Comparison of ENCODE assay signal across 9 mouse cellular contexts in the genomic region with DNA sequence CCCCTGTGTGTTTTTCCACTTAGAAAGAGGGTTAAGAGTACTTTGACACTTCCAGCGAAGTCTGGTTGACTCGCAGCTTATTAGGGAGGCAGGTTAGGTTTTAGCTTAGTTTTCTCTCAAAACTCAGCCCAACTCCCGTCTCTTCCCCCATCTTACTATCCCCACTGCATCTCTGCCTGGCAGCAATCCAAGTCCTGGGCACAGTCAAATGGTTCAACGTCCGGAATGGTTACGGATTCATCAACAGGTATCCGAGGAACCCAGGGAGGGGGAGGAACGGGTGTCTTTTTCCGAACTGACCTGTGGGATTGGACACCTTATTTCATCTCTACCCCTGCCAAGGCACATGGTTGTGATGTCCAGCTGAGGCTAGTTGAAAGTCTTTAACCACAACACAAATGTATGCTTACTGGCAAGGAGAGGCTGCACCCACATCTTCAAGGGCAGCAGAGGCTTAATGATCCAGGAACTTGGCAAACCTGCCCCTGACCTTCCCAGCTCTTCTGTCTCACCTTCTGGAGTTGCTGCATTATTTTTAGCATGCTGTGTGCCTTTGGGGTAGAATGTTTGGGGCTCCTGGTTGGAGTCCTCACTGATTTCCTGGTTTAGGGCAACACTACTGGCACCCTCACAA. TPM values are rescaled to one million over a fixed set of nuclear protein-coding genes. Genes with fewer than 3 reads are reported as not detected.
A peak's percentile ranks its signal among the peaks of the same experiment; 100 is the strongest.
DNase-seq lines count a peak whose midpoint lies in the region; ATAC-seq and TF ChIP-seq lines count a peak whose summit lies in the region.
"Had no signal": no experiment of that assay in that cellular context is flagged by ENCODE, and none has a peak within 500 bp of the region (broad histone marks: within the 10 kb centered on the region; RNA-seq: fewer than 3 reads in every experiment).

No protein-coding gene starts in this region.

- DNase-seq in gastrocnemius, adult 2 months: peak; percentile 45
- DNase-seq in gastrocnemius, postnatal 14 days: no peak
- no peak for DNase-seq in layer of hippocampus, adult 18-20 months (ENCODE audit: low spot score in 2 of 2)
- DNase-seq in thymus, postnatal 25 days: no peak
- no peak for DNase-seq in T-cell, adult 2 months (ENCODE audit: low spot score)

- peaks cover 57% of the 10 kb centered on the region for H3K27me3 ChIP-seq in heart, embryonic 13.5 days (replicated peaks)
- H3K27me3 ChIP-seq in kidney, embryonic 14.5 days (ENCODE audit: control insufficient read depth, insufficient read depth, low read length): peaks cover 9% of the 10 kb centered on the region; the same call in 1 of the 2 replicates
- H3K27me3 ChIP-seq in midbrain, embryonic 16.5 days (ENCODE audit: control insufficient read depth, insufficient read depth, low read depth, low read length): peaks cover 19% of the 10 kb centered on the region

- H3K4me1 ChIP-seq in heart, embryonic 13.5 days: peaks cover 37% of the 10 kb centered on the region
- peaks cover 13% of the 10 kb centered on the region for H3K4me1 ChIP-seq in kidney, embryonic 14.5 days (ENCODE audit: control insufficient read depth, insufficient read depth, low read length)
- peaks cover 4% of the 10 kb centered on the region; the same call in 1 of the 2 replicates for H3K4me1 ChIP-seq in midbrain, embryonic 16.5 days (ENCODE audit: control insufficient read depth, insufficient read depth, low read length)

- H3K27ac ChIP-seq in gastrocnemius, adult 2 months: peak overlapping the region; percentile 83
- peak overlapping the region; percentile 53 for H3K27ac ChIP-seq in heart, embryonic 13.5 days (replicated peaks)
- no peak overlapping the region for H3K27ac ChIP-seq in kidney, embryonic 14.5 days (ENCODE audit: low read depth, low read length)
- H3K27ac ChIP-seq in midbrain, embryonic 16.5 days (ENCODE audit: low read length): no peak overlapping the region

- no peak for ATAC-seq in heart, embryonic 13.5 days (ENCODE audit: extremely low read depth, insufficient number of reproducible peaks, low FRiP score, low TSS enrichment)
- ATAC-seq in kidney, embryonic 14.5 days (ENCODE audit: low FRiP score, low TSS enrichment): no peak
- ATAC-seq in midbrain, embryonic 16.5 days: no peak

- peak overlapping the region; percentile 83 for H3K9ac ChIP-seq in heart, embryonic 13.5 days
- no peak overlapping the region for H3K9ac ChIP-seq in kidney, embryonic 14.5 days (ENCODE audit: low read depth, low read length)
- no peak overlapping the region for H3K9ac ChIP-seq in midbrain, embryonic 16.5 days (ENCODE audit: low read depth, low read length)

- H3K9me3 ChIP-seq in heart, embryonic 13.5 days: no peaks in the 10 kb centered on the region
- H3K9me3 ChIP-seq in kidney, embryonic 14.5 days (ENCODE audit: control insufficient read depth, low read length): no peaks in the 10 kb centered on the region
- no peaks in the 10 kb centered on the region for H3K9me3 ChIP-seq in midbrain, embryonic 16.5 days (replicated peaks; ENCODE audit: control insufficient read depth, low read length, poor library complexity, severe bottlenecking)

- TF ChIP-seq CTCF in gastrocnemius, adult 2 months (IDR thresholded peaks at IDR 0.05): no peak

- intact Hi-C loops in gastrocnemius, adult 2 months (cut with DNase I): no loop called here
- intact Hi-C loops in gastrocnemius, postnatal 14 days (cut with DNase I; ENCODE audit: low total_unique reads): loop anchor here (10.0 kb wide), 1 partner anchor 68 kb away; a partner anchor contains a TSS

- peak overlapping the region; percentile 93 for H3K4me2 ChIP-seq in heart, embryonic 13.5 days
- peak overlapping the region; percentile 100 for H3K4me2 ChIP-seq in kidney, embryonic 14.5 days (replicated peaks; ENCODE audit: low read depth, low read length)
- H3K4me2 ChIP-seq in midbrain, embryonic 16.5 days (ENCODE audit: low read length): peak overlapping the region; percentile 97

- H3K4me3 ChIP-seq in gastrocnemius, adult 2 months: peak overlapping the region; percentile 77
- H3K4me3 ChIP-seq in heart, embryonic 13.5 days: peak overlapping the region; percentile 64
- H3K4me3 ChIP-seq in kidney, embryonic 14.5 days (ENCODE audit: low read length): peak overlapping the region; percentile 56; the same call in 1 of the 2 replicates
- H3K4me3 ChIP-seq in midbrain, embryonic 16.5 days (ENCODE audit: low read depth, low read length): no peak overlapping the region

- 45% methylated on average over 9 of the region's 9 CpGs for WGBS in heart, embryonic 13.5 days
- 29% methylated on average over 9 of the region's 9 CpGs for WGBS in kidney, embryonic 14.5 days
- 42% methylated on average over 9 of the region's 9 CpGs for WGBS in midbrain, embryonic 16.5 days

- H3K36me3 ChIP-seq in heart, embryonic 13.5 days: peaks cover 4% of the 10 kb centered on the region; the same call in 1 of the 2 replicates
- no peaks in the 10 kb centered on the region for H3K36me3 ChIP-seq in kidney, embryonic 14.5 days (ENCODE audit: control insufficient read depth, insufficient read depth, low read length)
- no peaks in the 10 kb centered on the region for H3K36me3 ChIP-seq in midbrain, embryonic 16.5 days (ENCODE audit: control insufficient read depth, insufficient read depth, low read length)

RNA-seq across cellular contexts. Expression of a gene that starts 1.2 kb away (rescaled TPM):
- total RNA-seq in gastrocnemius, adult 2 months (2021): 10 to 100 TPM in 1 of 2 experiments, 1 to 10 TPM in 1; 8.0 to 16.5 TPM
- total RNA-seq in gastrocnemius, postnatal 14 days (2021): 1 to 10 TPM; 2.1 to 4.3 TPM
- 3.1 TPM in 2 replicates for polyA plus RNA-seq in heart, embryonic 13.5 days (2015; fragmentation: Nextera tagmentation; extraction: Ambion mirVana)
- polyA plus RNA-seq in kidney, embryonic 14.5 days (2014; fragmentation: Nextera tagmentation; extraction: Ambion mirVana): 10.1 and 10.7 TPM in 2 replicates
- 5.1 and 7.2 TPM in 2 replicates for polyA plus RNA-seq in midbrain, embryonic 16.5 days (2015; fragmentation: Nextera tagmentation; extraction: Ambion mirVana)
- 1 to 10 TPM; 8.7 to 9.2 TPM for total RNA-seq in layer of hippocampus, adult 18-20 months (2021)

RNA-seq across cellular contexts. Expression of a gene that starts 11.2 kb away (rescaled TPM):
- total RNA-seq in gastrocnemius, adult 2 months (2021): 100 to 1,000 TPM; 494 to 503 TPM
- 100 to 1,000 TPM; 158 to 236 TPM for total RNA-seq in gastrocnemius, postnatal 14 days (2021)
- polyA plus RNA-seq in heart, embryonic 13.5 days (2015; fragmentation: Nextera tagmentation; extraction: Ambion mirVana): 25.8 and 30.3 TPM in 2 replicates
- polyA plus RNA-seq in kidney, embryonic 14.5 days (2014; fragmentation: Nextera tagmentation; extraction: Ambion mirVana): 11.7 and 14.1 TPM in 2 replicates
- polyA plus RNA-seq in midbrain, embryonic 16.5 days (2015; fragmentation: Nextera tagmentation; extraction: Ambion mirVana): 3.1 and 3.2 TPM in 2 replicates
- 1 to 10 TPM; 3.4 to 3.5 TPM for total RNA-seq in layer of hippocampus, adult 18-20 months (2021)

RNA-seq across cellular contexts. Expression of a gene that starts 15.1 kb away (rescaled TPM):
- total RNA-seq in gastrocnemius, adult 2 months (2021): 100 to 1,000 TPM; 413 to 433 TPM
- total RNA-seq in gastrocnemius, postnatal 14 days (2021): 100 to 1,000 TPM; 567 to 637 TPM
- polyA plus RNA-seq in heart, embryonic 13.5 days (2015; fragmentation: Nextera tagmentation; extraction: Ambion mirVana): 1,157 and 1,215 TPM in 2 replicates
- 2,108 and 2,169 TPM in 2 replicates for polyA plus RNA-seq in kidney, embryonic 14.5 days (2014; fragmentation: Nextera tagmentation; extraction: Ambion mirVana)
- 1,061 and 1,062 TPM in 2 replicates for polyA plus RNA-seq in midbrain, embryonic 16.5 days (2015; fragmentation: Nextera tagmentation; extraction: Ambion mirVana)
- total RNA-seq in layer of hippocampus, adult 18-20 months (2021): 100 to 1,000 TPM; 438 to 463 TPM

RNA-seq across cellular contexts. Expression of a gene that starts 23.1 kb away (rescaled TPM):
- total RNA-seq in gastrocnemius, adult 2 months (2021): 10 to 100 TPM; 47.1 to 49.6 TPM
- 10 to 100 TPM; 21.8 to 24.2 TPM for total RNA-seq in gastrocnemius, postnatal 14 days (2021)
- polyA plus RNA-seq in heart, embryonic 13.5 days (2015; fragmentation: Nextera tagmentation; extraction: Ambion mirVana): 45.0 and 52.2 TPM in 2 replicates
- 73.4 and 82.0 TPM in 2 replicates for polyA plus RNA-seq in kidney, embryonic 14.5 days (2014; fragmentation: Nextera tagmentation; extraction: Ambion mirVana)
- polyA plus RNA-seq in midbrain, embryonic 16.5 days (2015; fragmentation: Nextera tagmentation; extraction: Ambion mirVana): 70.3 TPM in 2 replicates
- 10 to 100 TPM; 35.7 to 36.1 TPM for total RNA-seq in layer of hippocampus, adult 18-20 months (2021)

RNA-seq across cellular contexts. Expression of a gene that starts 27.7 kb away (rescaled TPM):
- not detected for total RNA-seq in gastrocnemius, adult 2 months (2021)
- total RNA-seq in gastrocnemius, postnatal 14 days (2021): under 1 TPM in 1 of 2 experiments, not detected in 1; 0.72 TPM
- 6.3 and 7.4 TPM in 2 replicates for polyA plus RNA-seq in heart, embryonic 13.5 days (2015; fragmentation: Nextera tagmentation; extraction: Ambion mirVana)
- polyA plus RNA-seq in kidney, embryonic 14.5 days (2014; fragmentation: Nextera tagmentation; extraction: Ambion mirVana): 117 and 132 TPM in 2 replicates
- 0.40 and 0.70 TPM in 2 replicates for polyA plus RNA-seq in midbrain, embryonic 16.5 days (2015; fragmentation: Nextera tagmentation; extraction: Ambion mirVana)
- total RNA-seq in layer of hippocampus, adult 18-20 months (2021): not detected
- total RNA-seq: left cerebral cortex, postnatal 10 days had no signal

Comparison
In these comparisons a context has a peak if more than half of its experiments do, and no peak if none do; other contexts are left out.
1. H3K27ac ChIP-seq: peak in gastrocnemius, adult 2 months (single experiment) and heart, embryonic 13.5 days (single experiment); none in kidney, embryonic 14.5 days (single experiment) and midbrain, embryonic 16.5 days (single experiment).
2. RNA of a gene that starts 11.2 kb away (total RNA-seq): 494 to 503 TPM in gastrocnemius, adult 2 months and 158 to 236 TPM in gastrocnemius, postnatal 14 days; 3.4 to 3.5 TPM in layer of hippocampus, adult 18-20 months; every median in the first group is over 10 times any median in the second.
3. Peak in every context shown above with its lines, with median percentiles within 50 percentile points of each other: H3K4me2 ChIP-seq.